Mouse (Mus musculus): ENCODE data around the gene Gm21319. TPM values are rescaled to one million over a fixed set of nuclear protein-coding genes. Genes with fewer than 3 reads are reported as not detected.
"Not testable (repeated sequence)": the region's sequence is repeated elsewhere in the genome, so short reads cannot be mapped to it uniquely, and the experiment has no call there.

Gene Gm21319
- polyA plus RNA-seq (2015; fragmentation: Nextera tagmentation; extraction: Ambion mirVana), result not detected in 2 replicates

DNA sequence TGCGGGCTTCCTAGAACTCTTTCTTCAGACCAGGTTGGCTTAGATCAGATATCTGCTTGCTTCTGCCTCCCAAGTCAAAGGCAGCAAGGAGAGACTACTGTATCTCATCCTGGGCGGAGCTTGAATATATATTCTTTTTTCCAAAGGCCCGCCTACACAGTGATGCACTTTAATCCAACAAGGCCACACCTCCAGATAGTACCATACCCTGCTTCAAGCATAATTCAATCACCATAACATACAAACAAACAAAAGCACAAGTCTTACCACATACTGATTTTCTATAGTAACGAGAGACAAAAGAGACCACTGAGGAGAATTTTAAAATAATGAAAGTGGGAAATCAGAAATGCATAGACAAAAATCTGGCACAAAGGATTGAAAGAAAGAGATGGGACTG is at the start of gene Gm21319:
Gene Gm21319, minus strand, starts transcription at position 101 of the 400 bp plus-strand sequence.
- H3K4me3 ChIP-seq; H3K9me3 ChIP-seq (replicated peaks); H3K9ac ChIP-seq; H3K36me3 ChIP-seq (ENCODE audit: poor library complexity, severe bottlenecking); H3K27ac ChIP-seq; H3K4me2 ChIP-seq; H3K27me3 ChIP-seq; ATAC-seq; H3K4me1 ChIP-seq: not testable (repeated sequence)
- 85% methylated on average over 4 of the region's 4 CpGs for WGBS

DNA sequence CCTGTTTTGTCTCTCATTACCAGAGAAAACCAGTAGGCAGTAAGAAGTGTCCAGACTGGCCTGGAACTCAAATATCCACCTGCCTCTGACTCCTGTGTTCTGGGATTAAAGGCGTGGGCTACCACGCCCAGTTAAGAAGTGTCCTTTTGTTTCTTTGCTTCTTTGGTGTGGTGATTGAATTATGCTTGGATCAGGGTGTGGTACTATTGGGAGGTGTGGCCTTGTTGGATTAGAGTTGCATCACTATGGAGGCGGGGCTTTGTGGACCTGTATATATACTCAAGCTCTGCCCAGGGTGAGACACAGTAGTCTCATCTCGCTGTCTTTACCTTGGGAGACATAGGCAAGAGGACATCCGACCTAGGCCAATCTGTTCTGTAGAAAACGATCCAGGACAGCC is 40.7 kb upstream of the Gm21319 start, which contains the start of gene BB287469:
Gene BB287469, plus strand, starts transcription at position 301 of the 400 bp plus-strand sequence.
- not testable (repeated sequence) for H3K9me3 ChIP-seq (replicated peaks); H3K4me1 ChIP-seq; H3K4me3 ChIP-seq; H3K27me3 ChIP-seq; H3K27ac ChIP-seq; ATAC-seq; H3K9ac ChIP-seq; H3K4me2 ChIP-seq; H3K36me3 ChIP-seq (ENCODE audit: poor library complexity, severe bottlenecking)
- 99% methylated on average over 6 of the region's 6 CpGs for WGBS

DNA sequence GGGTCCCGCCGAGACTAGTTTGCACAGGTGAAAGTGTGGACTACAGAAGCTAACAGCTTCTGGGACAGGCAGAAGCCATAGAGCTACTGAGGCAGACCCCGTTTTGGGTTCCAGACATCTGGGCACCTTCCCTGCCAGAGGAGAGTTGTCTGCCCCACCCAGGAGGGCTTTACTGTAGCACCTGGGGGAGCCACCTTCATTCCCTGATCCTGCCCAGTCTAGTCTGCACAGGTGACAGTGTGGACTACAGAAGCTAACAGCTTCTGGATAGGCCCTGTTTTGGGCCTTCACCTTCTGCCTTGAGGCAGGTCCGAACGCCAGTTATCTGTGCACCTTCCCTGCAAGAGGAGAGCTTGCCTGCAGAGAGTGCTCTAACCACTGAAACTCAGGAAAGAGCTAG is 22.4 kb upstream of the Gm21319 start:
- H3K36me3 ChIP-seq (ENCODE audit: poor library complexity, severe bottlenecking); H3K4me1 ChIP-seq; H3K9me3 ChIP-seq (replicated peaks); H3K27me3 ChIP-seq; H3K4me3 ChIP-seq; H3K9ac ChIP-seq; ATAC-seq; H3K27ac ChIP-seq; H3K4me2 ChIP-seq: not testable (repeated sequence)
- whole genome bisulfite sequencing, result 90% methylated on average over 5 of the region's 5 CpGs

DNA sequence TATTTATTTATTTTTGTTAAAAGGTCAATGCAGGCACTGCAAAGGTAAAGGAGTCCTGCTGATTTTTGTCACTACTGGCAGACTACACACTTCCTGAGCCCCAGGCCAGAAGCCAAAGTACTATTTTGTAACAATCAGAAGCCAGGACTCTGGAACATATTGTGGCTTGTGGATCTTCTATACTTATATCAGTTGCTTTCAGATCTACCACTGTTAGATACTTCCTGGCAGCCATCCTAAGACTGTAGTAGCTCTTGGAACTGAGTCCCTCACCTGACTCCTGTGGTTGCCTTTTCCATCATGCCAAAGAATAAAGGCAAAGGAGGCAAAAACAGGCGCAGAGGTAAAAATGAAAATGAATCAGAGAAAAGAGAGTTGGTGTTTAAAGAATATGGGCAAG is 19.7 kb upstream of the Gm21319 start, which contains the start of gene Gm21936:
Gene Gm21936, plus strand, starts transcription at position 301 of the 400 bp plus-strand sequence.
- WGBS, result 87% methylated on average over 1 of the region's 1 CpGs
- H3K36me3 ChIP-seq (ENCODE audit: poor library complexity, severe bottlenecking); H3K27ac ChIP-seq; H3K4me1 ChIP-seq; H3K4me3 ChIP-seq; H3K27me3 ChIP-seq; H3K9me3 ChIP-seq (replicated peaks); H3K9ac ChIP-seq; ATAC-seq; H3K4me2 ChIP-seq: not testable (repeated sequence)

Other genes starting within 250 kb of the Gm21319 start
- gene Oog1, start 173.1 kb downstream of the Gm21319 start, polyA plus RNA-seq (2015; fragmentation: Nextera tagmentation; extraction: Ambion mirVana), result not detected in 2 replicates
- not detected in 2 replicates for gene Gm4027, start 156.9 kb downstream of the Gm21319 start, polyA plus RNA-seq (2015; fragmentation: Nextera tagmentation; extraction: Ambion mirVana)
- gene Gm16381, start 131.1 kb downstream of the Gm21319 start, polyA plus RNA-seq (2015; fragmentation: Nextera tagmentation; extraction: Ambion mirVana), result not detected in 2 replicates
- gene Gm21936, start 19.8 kb upstream of the Gm21319 start, polyA plus RNA-seq (2015; fragmentation: Nextera tagmentation; extraction: Ambion mirVana), result not detected in 2 replicates
- not detected in 2 replicates for gene BB287469, start 40.8 kb upstream of the Gm21319 start, polyA plus RNA-seq (2015; fragmentation: Nextera tagmentation; extraction: Ambion mirVana)
- not detected in 2 replicates for gene Gm2001, start 66.6 kb upstream of the Gm21319 start, polyA plus RNA-seq (2015; fragmentation: Nextera tagmentation; extraction: Ambion mirVana)
- gene Gm2016, start 98.3 kb upstream of the Gm21319 start, polyA plus RNA-seq (2015; fragmentation: Nextera tagmentation; extraction: Ambion mirVana), result not detected in 2 replicates
- not detected in 2 replicates for gene Gm2022, start 119.6 kb upstream of the Gm21319 start, polyA plus RNA-seq (2015; fragmentation: Nextera tagmentation; extraction: Ambion mirVana)
- gene Gm2035, start 144.1 kb upstream of the Gm21319 start, polyA plus RNA-seq (2015; fragmentation: Nextera tagmentation; extraction: Ambion mirVana), result not detected in 2 replicates
- not detected in 2 replicates for gene Gm2042, start 178.3 kb upstream of the Gm21319 start, polyA plus RNA-seq (2015; fragmentation: Nextera tagmentation; extraction: Ambion mirVana)
- not detected in 2 replicates for gene Gm2075, start 236.1 kb upstream of the Gm21319 start, polyA plus RNA-seq (2015; fragmentation: Nextera tagmentation; extraction: Ambion mirVana)
- not detected in 2 replicates for gene Gm6803, start 243.0 kb upstream of the Gm21319 start, polyA plus RNA-seq (2015; fragmentation: Nextera tagmentation; extraction: Ambion mirVana)